Mouse (Mus musculus) heart, postnatal 0 days (tissue): ENCODE measurements at regions not wholly inside any gene's neighbourhood (a gene's known extent, or its start where the extent isn't known, plus 50 kb on each side); places are given as distances from the start of the nearest gene placed in this dataset.

Experiments used
- ATAC-seq: fragments of 200-750 bp; cut with Nextera tagmentation; 2 replicates; pipeline ENCODE4 v1.8.0; 2017; ENCODE audit warnings: low read depth, moderate number of reproducible peaks, moderate library complexity; ENCODE audit not compliant: insufficient read depth
- DNase-seq: peaks from one replicate; pipeline ENCODE4 v3.0.0-alpha.2; 2016; ENCODE audit warnings: low spot score
- H3K27ac ChIP-seq: fragments of 300-500 bp; sonication (generic); 2 replicates; pipeline ENCODE4 v1.5.1; 2014; ENCODE audit warnings: low read depth, mild to moderate bottlenecking
- H3K27me3 ChIP-seq: fragments of 300-500 bp; sonication (generic); 2 replicates; pipeline ENCODE4 v1.6.1; 2014; ENCODE audit warnings: low read length, mixed read lengths; ENCODE audit not compliant: control insufficient read depth, insufficient read depth
- H3K36me3 ChIP-seq: fragments of 300-500 bp; sonication (generic); replicated peaks from 2 replicates; pipeline ENCODE4 v1.6.1; 2014; ENCODE audit warnings: low read length, mixed read lengths; ENCODE audit not compliant: control insufficient read depth, insufficient read depth
- H3K4me1 ChIP-seq: fragments of 300-500 bp; sonication (generic); 2 replicates; pipeline ENCODE4 v1.6.1; 2014; ENCODE audit warnings: antibody characterized with exemption; ENCODE audit not compliant: control insufficient read depth, insufficient read depth
- H3K4me2 ChIP-seq: fragments of 300-500 bp; sonication (generic); 2 replicates; pipeline ENCODE4 v1.6.1; 2014; ENCODE audit warnings: low read depth, mild to moderate bottlenecking, low read length, moderate library complexity
- H3K4me3 ChIP-seq: fragments of 300-500 bp; sonication (generic); 2 replicates; pipeline ENCODE4 v1.5.1; 2014; ENCODE audit warnings: low read depth, low read length
- H3K9ac ChIP-seq: fragments of 300-500 bp; sonication (generic); replicated peaks from 2 replicates; pipeline ENCODE4 v1.6.1; 2014; ENCODE audit warnings: low read depth, low read length, mixed read lengths
- H3K9me3 ChIP-seq: fragments of 300-500 bp; sonication (generic); replicated peaks from 2 replicates; pipeline ENCODE4 v1.6.1; 2016; ENCODE audit warnings: low read length; ENCODE audit not compliant: control insufficient read depth
- CTCF ChIP-seq: IDR thresholded peaks from 2 replicates; pipeline ENCODE4 v1.5.1; 2016; ENCODE audit warnings: antibody characterized with exemption, control low read depth, low read depth
- EP300 ChIP-seq: IDR thresholded peaks from 2 replicates; pipeline ENCODE4 v1.6.1; 2016; ENCODE audit warnings: antibody characterized with exemption, low read depth
- WGBS: fragments of 180-500 bp; shearing (Covaris S2); extraction: QIAGEN DNeasy Blood & Tissue Kit; methylation state at CpG from one replicate; pipeline ENCODE4 v1.1.7; 2014; 5-methylcytosine and 5-hydroxymethylcytosine counted together

DNA sequence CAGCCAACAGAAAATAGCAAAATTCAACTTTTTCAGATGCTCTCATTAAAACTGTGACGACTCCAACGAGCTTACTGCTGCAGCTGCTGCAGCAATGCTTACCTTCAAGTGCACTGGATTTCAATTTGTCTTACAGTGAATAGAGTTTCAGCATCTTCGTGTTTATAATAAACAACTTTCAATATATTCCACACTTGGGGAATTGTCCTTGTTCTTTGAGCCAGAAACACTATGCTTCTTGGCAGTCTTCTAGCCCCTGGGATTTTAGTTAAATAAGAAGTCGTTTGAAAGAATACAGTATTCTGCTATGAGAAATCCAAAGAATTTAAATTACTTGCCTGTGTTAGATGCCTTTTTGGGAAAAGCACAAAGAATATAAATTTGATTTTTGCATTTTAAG, 381.9 kb upstream of the Kcnd2 start:
- H3K9me3 ChIP-seq = no peaks in the 10 kb centered on the region
- WGBS = 67% methylated on average over 4 of the region's 4 CpGs
- no peak overlapping the region for H3K4me2 ChIP-seq
- H3K4me1 ChIP-seq = no peaks in the 10 kb centered on the region
- no peak overlapping the region for H3K27ac ChIP-seq
- DNase-seq = no peak
- H3K36me3 ChIP-seq = no peaks in the 10 kb centered on the region
- H3K9ac ChIP-seq = no peak overlapping the region
- H3K27me3 ChIP-seq = no peaks in the 10 kb centered on the region
- TF ChIP-seq CTCF = no peak
- no peak for TF ChIP-seq EP300
- no peak for ATAC-seq
- no peak overlapping the region for H3K4me3 ChIP-seq

DNA sequence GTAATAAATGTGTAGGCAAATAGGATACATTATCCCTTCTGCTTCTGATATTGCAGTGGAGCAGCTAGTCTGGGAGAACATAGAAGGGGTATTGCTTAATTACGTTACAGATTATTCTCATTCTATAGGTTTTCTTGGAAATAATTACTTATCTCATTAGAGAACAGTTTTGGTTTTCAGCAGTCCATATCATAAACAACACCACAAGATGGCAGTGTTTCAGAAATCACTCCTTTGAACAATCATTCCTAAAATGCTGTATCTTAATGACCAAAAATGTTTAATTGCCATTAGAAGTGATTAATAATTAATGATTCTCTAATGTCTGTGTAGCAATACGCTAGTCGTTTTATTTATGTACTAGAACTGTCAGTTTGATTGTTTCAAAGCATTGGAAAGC, 375.2 kb upstream of the Kcnd2 start:
- TF ChIP-seq EP300 (no peak), CTCF (peak; percentile 36; the same call in 1 of the 2 replicates)
- H3K36me3 ChIP-seq = no peaks in the 10 kb centered on the region
- ATAC-seq = no peak
- H3K4me2 ChIP-seq = no peak overlapping the region
- H3K4me3 ChIP-seq = no peak overlapping the region
- H3K27ac ChIP-seq = no peak overlapping the region
- no peak overlapping the region for H3K9ac ChIP-seq
- no peaks in the 10 kb centered on the region for H3K27me3 ChIP-seq
- H3K9me3 ChIP-seq = no peaks in the 10 kb centered on the region
- 48% methylated on average over 3 of the region's 3 CpGs for WGBS
- H3K4me1 ChIP-seq = no peaks in the 10 kb centered on the region
- DNase-seq = no peak
